Mouse (Mus musculus) cortical plate, adult 2 months (tissue): ENCODE results near the gene Ralgapa1. TPM values are rescaled to one million over a fixed set of nuclear protein-coding genes. Genes with fewer than 3 reads are reported as not detected.
"Not testable (repeated sequence)": the region's sequence is repeated elsewhere in the genome, so short reads cannot be mapped to it uniquely, and the experiment has no call there.

Experiments
- H3K27ac ChIP-seq: fragments of 200-500 bp; 2 replicates; pipeline ENCODE4 v1.5.1; 2012; ENCODE audit warnings: low read length, control low read depth, inconsistent platforms; ENCODE audit not compliant: insufficient read depth
- H3K4me1 ChIP-seq: fragments of 200-500 bp; 2 replicates; pipeline ENCODE4 v1.6.1; 2011; ENCODE audit warnings: low read length; ENCODE audit not compliant: control insufficient read depth, insufficient read depth
- H3K4me3 ChIP-seq: fragments of 200-500 bp; 2 replicates; pipeline ENCODE4 v1.5.1; 2011; ENCODE audit warnings: mild to moderate bottlenecking, low read length, control low read depth; ENCODE audit not compliant: insufficient read depth
- CTCF ChIP-seq: fragments of 200-500 bp; IDR thresholded peaks from 2 replicates; pipeline ENCODE4 v1.5.1; 2011; ENCODE audit warnings: mild to moderate bottlenecking, control low read depth, low read length; ENCODE audit not compliant: insufficient read depth; ENCODE audit errors: extremely low read depth
- POLR2A ChIP-seq: fragments of 200-500 bp; IDR thresholded peaks from 2 replicates; pipeline ENCODE4 v1.6.1; 2011; ENCODE audit warnings: mild to moderate bottlenecking, low read length, control low read depth; ENCODE audit not compliant: insufficient read depth; ENCODE audit errors: extremely low read depth
- polyA plus RNA-seq: library from polyadenylated mRNA; depleted of rRNA; stranded (reverse); fragments of >200 nt; gene quantifications from 2 replicates; pipeline ENCODE4 v1.2.3, GENCODE M21; 2012

Gene Ralgapa1
- polyA plus RNA-seq, 1 experiment, result 62.3 TPM

DNA sequence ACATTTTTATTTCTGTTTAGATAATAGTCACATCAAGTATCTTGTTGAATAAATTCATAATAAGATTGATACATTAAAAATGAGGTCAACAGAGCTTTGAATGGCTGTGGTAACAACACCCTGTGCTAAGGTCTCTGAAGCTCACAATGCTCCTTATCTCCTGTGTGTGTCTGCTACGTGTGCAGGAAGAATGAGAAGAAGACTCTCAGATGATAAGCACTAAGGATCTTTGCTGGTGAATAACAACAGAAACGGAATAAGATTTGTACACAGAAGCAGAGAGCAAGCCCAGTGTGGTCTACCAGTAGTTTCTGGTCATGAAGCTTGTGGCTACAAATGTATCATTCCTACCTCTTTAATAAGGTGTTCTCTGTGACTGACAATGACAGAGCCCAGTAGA, 210.2 kb downstream of the Ralgapa1 start:
- Histone ChIP-seq H3K4me1 (no peaks in the 10 kb centered on the region), H3K27ac (no peak overlapping the region), H3K4me3 (no peak overlapping the region)
- TF ChIP-seq CTCF (no peak), POLR2A (no peak)

- H3K27ac ChIP-seq, result no peak overlapping the region
- no peaks in the 10 kb centered on the region for H3K4me1 ChIP-seq
- TF ChIP-seq POLR2A, result no peak
- no peak for TF ChIP-seq CTCF
- H3K4me3 ChIP-seq, result no peak overlapping the region
Measured at GRCm38 (mm10) chr12:55607902-55608301, 213.1 kb downstream of the Ralgapa1 start.

DNA sequence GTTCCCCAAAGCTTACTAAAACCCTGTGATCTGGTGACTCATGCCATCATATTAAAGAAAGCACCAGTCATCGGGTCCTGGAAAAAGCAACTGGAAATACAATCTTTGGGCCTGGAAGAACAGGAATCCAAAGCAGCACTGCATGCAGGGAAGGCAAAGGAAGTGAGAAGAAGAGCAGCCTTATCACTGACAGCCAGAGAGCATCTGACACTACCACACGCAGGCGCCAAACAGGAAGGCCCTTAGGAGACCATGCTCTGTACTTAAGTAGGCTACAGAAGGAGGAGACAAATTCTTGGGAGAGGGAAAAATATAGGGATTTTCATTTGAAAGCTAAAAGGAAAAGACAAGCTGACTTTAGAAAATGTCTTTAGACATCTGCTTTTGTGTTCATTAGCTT, 216.6 kb downstream of the Ralgapa1 start:
- TF ChIP-seq POLR2A (no peak), CTCF (no peak)
- H3K4me3 ChIP-seq, result no peak overlapping the region
- no peak overlapping the region for H3K27ac ChIP-seq
- no peaks in the 10 kb centered on the region for H3K4me1 ChIP-seq

DNA sequence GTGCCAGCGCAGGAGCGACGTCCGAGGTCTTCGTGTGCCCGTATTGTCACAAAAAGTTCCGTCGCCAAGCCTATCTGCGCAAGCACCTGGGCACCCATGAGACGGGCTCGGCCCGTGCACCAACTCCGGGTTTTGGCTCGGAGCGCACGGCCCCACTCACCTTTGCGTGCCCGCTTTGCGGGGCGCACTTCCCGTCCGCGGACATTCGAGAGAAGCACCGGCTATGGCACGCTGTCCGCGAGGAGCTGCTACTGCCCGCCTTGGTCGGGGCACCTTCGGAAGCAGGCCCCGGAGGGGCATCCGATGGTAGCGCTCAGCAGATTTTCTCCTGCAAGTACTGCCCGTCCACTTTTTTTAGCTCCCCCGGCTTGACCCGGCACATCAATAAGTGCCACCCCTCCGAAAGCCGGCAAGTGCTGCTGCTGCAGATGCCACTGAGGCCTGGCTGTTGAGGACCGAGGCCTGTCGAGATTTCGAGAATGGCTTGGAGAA, 220.4 kb downstream of the Ralgapa1 start:
- Histone ChIP-seq H3K4me1 (no peaks in the 10 kb centered on the region), H3K4me3 (no peak overlapping the region), H3K27ac (no peak overlapping the region)
- TF ChIP-seq CTCF, result no peak
- no peak for TF ChIP-seq POLR2A

DNA sequence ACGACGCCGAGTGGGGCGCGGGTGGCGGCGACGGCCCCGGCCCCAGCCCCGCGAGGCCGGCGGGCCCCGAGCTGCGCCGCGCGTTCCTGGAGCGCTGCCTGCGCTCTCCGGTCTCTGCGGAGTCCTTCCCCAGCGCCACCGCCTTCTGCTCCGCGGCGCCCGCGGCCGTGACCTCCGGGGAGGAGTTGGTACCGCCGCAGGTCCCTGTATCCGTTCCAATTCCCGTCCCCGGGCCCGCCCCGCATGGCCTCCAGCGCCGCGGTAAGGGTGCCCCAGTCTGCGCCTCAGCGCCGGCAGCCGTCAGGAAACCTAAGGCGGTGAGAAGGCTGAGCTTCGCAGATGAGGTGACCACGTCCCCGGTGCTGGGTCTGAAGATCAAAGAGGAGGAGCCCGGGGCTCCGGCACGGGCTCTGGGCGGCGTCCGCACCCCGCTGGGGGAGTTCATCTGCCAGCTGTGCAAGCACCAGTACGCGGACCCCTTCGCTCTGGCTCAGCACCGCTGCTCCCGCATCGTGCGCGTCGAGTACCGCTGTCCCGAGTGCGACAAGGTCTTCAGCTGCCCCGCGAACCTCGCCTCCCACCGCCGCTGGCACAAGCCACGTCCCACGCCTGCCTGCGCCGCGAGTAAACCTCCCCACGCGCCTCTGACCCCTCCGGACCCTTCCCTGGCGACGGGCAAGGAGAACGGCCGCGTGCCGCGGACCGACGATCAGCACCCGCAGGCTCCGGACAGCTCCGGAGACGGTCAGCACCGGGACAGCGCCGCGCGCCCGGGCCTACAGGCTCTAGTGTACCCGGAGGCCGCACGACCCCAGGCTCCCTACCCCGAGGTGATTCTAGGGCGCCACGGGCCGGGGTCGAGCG, 221.1 kb downstream of the Ralgapa1 start:
- H3K4me3 ChIP-seq, result peak overlapping the region; percentile 34; the same call in 1 of the 2 replicates

DNA sequence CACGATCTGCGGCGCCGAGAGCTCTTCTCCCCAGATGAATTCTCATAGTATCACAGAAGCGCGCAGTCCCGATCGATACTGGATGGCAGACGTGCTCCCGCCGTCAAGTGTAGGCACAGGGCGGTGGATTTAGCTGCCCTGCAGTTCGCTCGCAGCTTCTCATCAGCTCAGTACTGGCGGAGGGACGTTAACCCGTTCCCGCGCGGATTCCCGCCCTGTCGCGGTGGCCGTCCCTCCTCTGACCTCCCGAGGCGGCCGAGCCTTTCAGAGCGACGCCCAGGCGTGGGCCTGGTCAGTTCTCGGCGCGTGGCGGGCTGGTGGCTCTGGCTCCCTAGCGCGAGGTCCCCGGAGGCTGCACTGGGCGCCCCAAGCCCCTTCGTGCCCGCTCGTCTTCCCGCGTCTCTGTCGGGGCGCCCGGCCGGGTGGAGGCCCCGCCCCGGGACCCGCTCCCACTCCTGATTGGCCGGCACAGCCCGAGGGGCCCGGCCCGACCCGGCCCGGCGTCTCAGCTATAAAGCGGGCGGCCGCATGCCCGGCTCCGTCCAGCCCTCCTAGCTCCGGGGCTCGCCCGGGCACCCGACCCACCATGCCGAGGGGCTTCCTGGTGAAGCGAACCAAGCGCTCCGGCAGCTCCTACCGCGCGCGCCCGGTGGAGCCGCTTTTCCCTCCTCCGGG, 221.9 kb downstream of the Ralgapa1 start, which contains the start of gene Insm2:
Insm2 (plus strand) TSS at position 541 of the 675 bp plus-strand sequence.
- H3K4me1 ChIP-seq, result no peaks in the 10 kb centered on the region
- H3K4me3 ChIP-seq, result peak within 1 kb of the TSS; percentile 34; the same call in 1 of the 2 replicates
- no peak within 1 kb of the TSS for H3K27ac ChIP-seq
- no peak for TF ChIP-seq CTCF
- TF ChIP-seq POLR2A, result no peak

More for the DNA sequence above, 221.1 kb downstream of the Ralgapa1 start:
- no peak overlapping the region for H3K27ac ChIP-seq
- H3K4me1 ChIP-seq, result no peaks in the 10 kb centered on the region
- TF ChIP-seq CTCF, result no peak
- TF ChIP-seq POLR2A, result no peak

DNA sequence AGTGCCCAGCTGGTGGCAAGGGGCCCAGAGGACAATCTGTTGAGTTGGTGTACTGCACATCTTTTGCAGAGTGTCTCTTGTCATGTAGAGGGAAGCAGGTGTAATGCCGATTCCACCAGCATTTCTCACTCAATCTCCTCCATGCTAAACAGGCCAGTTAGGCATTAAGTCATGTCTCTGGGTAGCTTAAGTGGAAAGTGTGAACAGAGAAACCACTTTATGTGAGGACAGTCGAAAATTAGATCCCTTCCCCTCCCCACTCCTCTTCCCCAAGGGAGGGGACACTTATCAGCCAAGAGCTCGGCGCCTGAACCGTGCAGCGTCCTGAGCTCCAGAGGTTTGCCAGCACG, 222.5 kb downstream of the Ralgapa1 start:
- H3K4me1 ChIP-seq, result no peaks in the 10 kb centered on the region
- H3K27ac ChIP-seq, result no peak overlapping the region
- TF ChIP-seq CTCF (no peak), POLR2A (no peak)
- H3K4me3 ChIP-seq, result no peak overlapping the region; the same call in 1 of the 2 replicates

DNA sequence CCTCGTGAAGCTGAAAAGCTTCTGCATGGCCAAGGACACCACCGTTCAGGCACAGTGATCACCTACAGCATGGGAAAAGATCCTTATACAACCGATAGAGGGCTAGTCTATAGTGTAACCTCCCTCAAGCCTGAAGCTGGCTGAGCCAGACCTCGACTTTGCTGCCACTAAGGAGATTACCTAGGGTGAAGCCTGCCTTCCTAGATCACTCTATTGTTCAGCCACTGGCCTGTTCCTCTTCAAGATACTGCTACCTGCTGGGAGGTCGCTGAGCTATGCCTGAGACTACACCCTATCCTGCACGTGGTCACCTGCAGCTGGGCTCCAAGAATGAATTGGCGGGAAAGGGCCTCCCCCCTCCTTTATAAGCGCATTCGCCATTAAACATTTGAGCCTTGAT, 234.0 kb downstream of the Ralgapa1 start:
- H3K4me1 ChIP-seq, H3K27ac ChIP-seq, H3K4me3 ChIP-seq: not testable (repeated sequence)

- Histone ChIP-seq H3K27ac (no peak overlapping the region), H3K4me3 (no peak overlapping the region), H3K4me1 (no peaks in the 10 kb centered on the region)
- no peak for TF ChIP-seq CTCF
- no peak for TF ChIP-seq POLR2A
Measured at GRCm38 (mm10) chr12:55573794-55574193, 247.2 kb downstream of the Ralgapa1 start.

DNA sequence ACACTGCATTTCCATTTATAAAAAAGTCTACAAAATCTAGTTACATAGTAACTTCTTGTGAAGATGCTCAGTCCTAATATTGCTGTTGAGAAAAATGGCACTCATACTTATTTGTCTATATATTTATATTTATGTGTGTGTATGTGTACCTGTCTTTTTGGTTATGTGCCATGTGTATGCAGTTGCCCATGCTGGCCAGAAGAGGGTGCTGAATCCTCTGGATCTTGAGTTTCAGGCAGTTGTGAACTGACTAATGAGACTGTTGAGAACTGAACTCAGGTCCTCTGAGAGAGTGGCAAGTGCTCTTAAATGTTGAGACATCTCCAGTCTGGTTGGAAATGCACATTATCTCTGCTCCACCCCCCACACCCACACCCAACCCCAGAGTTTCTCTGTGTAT, 247.9 kb downstream of the Ralgapa1 start:
- TF ChIP-seq CTCF (no peak), POLR2A (no peak)

More for the DNA sequence above, 247.9 kb downstream of the Ralgapa1 start:
- H3K27ac ChIP-seq, result no peak overlapping the region
- no peaks in the 10 kb centered on the region for H3K4me1 ChIP-seq
- no peak overlapping the region for H3K4me3 ChIP-seq
